Mouse (Mus musculus): ENCODE results near the gene Dusp14.
A peak's percentile ranks its signal among the peaks of the same experiment; 100 is the strongest.

Dusp14 gene

GRCm38 (mm10) chr11:84016147-84016809 lies 52.8 kb downstream of the Dusp14 start:
- no peak for ATAC-seq (ENCODE audit: low TSS enrichment)

GRCm38 (mm10) chr11:84013105-84013504 lies 56.0 kb downstream of the Dusp14 start:
- ATAC-seq (ENCODE audit: low TSS enrichment): peak; percentile 62; the same call in 1 of the 2 replicates

- ATAC-seq (ENCODE audit: low TSS enrichment): no peak
Measured at GRCm38 (mm10) chr11:84011576-84011975, 57.5 kb downstream of the Dusp14 start.

GRCm38 (mm10) chr11:84011050-84011449 lies 58.0 kb downstream of the Dusp14 start:
- peak; percentile 24; the same call in 1 of the 2 replicates for ATAC-seq (ENCODE audit: low TSS enrichment)

GRCm38 (mm10) chr11:84010411-84010810 lies 58.6 kb downstream of the Dusp14 start:
- ATAC-seq (ENCODE audit: low TSS enrichment): no peak

- no peak for ATAC-seq (ENCODE audit: low TSS enrichment)
Measured at GRCm38 (mm10) chr11:84009001-84009400, 60.1 kb downstream of the Dusp14 start.

- ATAC-seq (ENCODE audit: low TSS enrichment): 0 out of 2 replicates have a peak, but pooled peaks have one; percentile 20
Measured at GRCm38 (mm10) chr11:84003986-84004385, 65.1 kb downstream of the Dusp14 start.

- no peak for ATAC-seq (ENCODE audit: low TSS enrichment)
Measured at GRCm38 (mm10) chr11:84001257-84001656, 67.8 kb downstream of the Dusp14 start.

GRCm38 (mm10) chr11:83999411-83999915 lies 69.6 kb downstream of the Dusp14 start:
- no peak for ATAC-seq (ENCODE audit: low TSS enrichment)

GRCm38 (mm10) chr11:83998993-83999392 lies 70.1 kb downstream of the Dusp14 start:
- no peak for ATAC-seq (ENCODE audit: low TSS enrichment)
